Mouse (Mus musculus) gastrocnemius, adult 2 months (tissue): ENCODE measurements around the gene Vamp2. TPM values are rescaled to one million over a fixed set of nuclear protein-coding genes. Genes with fewer than 3 reads are reported as not detected.

ENCODE experiments used
- DNase-seq: peaks from one replicate; pipeline ENCODE4 v3.0.0; 2022
- H3K27ac ChIP-seq: fragments of 200-600 bp; 2 replicates; pipeline ENCODE4 v1.8.1; 2022; ENCODE audit warnings: mild to moderate bottlenecking
- H3K4me3 ChIP-seq: fragments of 200-600 bp; 2 replicates; pipeline ENCODE4 v1.8.1; 2022; ENCODE audit warnings: mild to moderate bottlenecking, moderate library complexity
- CTCF ChIP-seq: fragments of 200-600 bp; IDR thresholded peaks from 2 replicates; pipeline ENCODE4 v1.8.1; 2022; ENCODE audit warnings: antibody characterized with exemption, mild to moderate bottlenecking, moderate library complexity
- intact Hi-C: fragments of 180-260 bp; cut with DNase I; formaldehyde crosslinking; loops from one replicate; pipeline ENCODE4 v1.15.1; 2025
- total RNA-seq, 2 experiments: library from RNA; stranded (reverse); gene quantifications; 2 replicates each; pipeline ENCODE4 v1.2.3; 2021

Gene Vamp2
- total RNA-seq, 2 experiments from 2014 or later, result 38.0 to 42.7 TPM

- no peak for TF ChIP-seq CTCF
- intact Hi-C loops, result no loop called here
- DNase-seq, result peak; percentile 97
- Histone ChIP-seq H3K4me3 (peak within 1 kb of the TSS; percentile 99), H3K27ac (peak within 1 kb of the TSS; percentile 97)
Observed at GRCm38 (mm10) chr11:69059357-69059974, 28.8 kb upstream of the Vamp2 start, which contains the start of gene Borcs6. Borcs6 (plus strand) TSS chr11:69059717.

- DNase-seq, result peak; percentile 76
- Histone ChIP-seq H3K27ac (peak overlapping the region; percentile 97), H3K4me3 (peak overlapping the region; percentile 99)
- intact Hi-C loops, result loop anchor here (10.0 kb wide), 2 partner anchors 185 to 355 kb away; partner anchors contain the start of gene Kdm6b
- TF ChIP-seq CTCF, result no peak
Observed at GRCm38 (mm10) chr11:69059975-69060411, 28.3 kb upstream of the Vamp2 start.

GRCm38 (mm10) chr11:69060448-69061254 is 27.6 kb upstream of the Vamp2 start:
- no peak for TF ChIP-seq CTCF
- Histone ChIP-seq H3K27ac (peak overlapping the region; percentile 97), H3K4me3 (peak overlapping the region; percentile 99)
- intact Hi-C loops, result loop anchor here (10.0 kb wide), 2 partner anchors 184 to 354 kb away; partner anchors contain the start of gene Kdm6b
- DNase-seq, result peak; percentile 56

GRCm38 (mm10) chr11:69061255-69061912 is 26.9 kb upstream of the Vamp2 start:
- Histone ChIP-seq H3K27ac (peak overlapping the region; percentile 97), H3K4me3 (peak overlapping the region; percentile 99)
- TF ChIP-seq CTCF, result no peak
- intact Hi-C loops, result loop anchor here (10.0 kb wide), 2 partner anchors 183 to 353 kb away; partner anchors contain the start of gene Kdm6b
- DNase-seq, result no peak

- intact Hi-C loops, result loop anchor here (1.0 to 10.0 kb wide), 4 partner anchors 25 to 353 kb away; partner anchors contain the start of gene Kdm6b
- H3K27ac ChIP-seq, result peak overlapping the region; percentile 92
- peak overlapping the region; percentile 99 for H3K4me3 ChIP-seq
- DNase-seq, result peak; percentile 74
- no peak for TF ChIP-seq CTCF
Observed at GRCm38 (mm10) chr11:69062194-69062760, 26.0 kb upstream of the Vamp2 start.

- Histone ChIP-seq H3K27ac (peak overlapping the region; percentile 92), H3K4me3 (peak overlapping the region; percentile 99)
- intact Hi-C loops, result loop anchor here (1.0 to 10.0 kb wide), 5 partner anchors 21 to 352 kb away; partner anchors contain the start of gene Kdm6b
- DNase-seq, result peak; percentile 93
- no peak for TF ChIP-seq CTCF
Observed at GRCm38 (mm10) chr11:69062761-69063224, 25.5 kb upstream of the Vamp2 start.

- no peak for TF ChIP-seq CTCF
- intact Hi-C loops, result loop anchor here (1.0 to 10.0 kb wide), 3 partner anchors 22 to 351 kb away; partner anchors contain the start of gene Kdm6b
- Histone ChIP-seq H3K4me3 (peak overlapping the region; percentile 99), H3K27ac (peak overlapping the region; percentile 92)
- DNase-seq, result peak; percentile 85
Observed at GRCm38 (mm10) chr11:69063413-69064201, 24.7 kb upstream of the Vamp2 start.

- Histone ChIP-seq H3K27ac (peak overlapping the region; percentile 92), H3K4me3 (peak overlapping the region; percentile 99)
- no peak for TF ChIP-seq CTCF
- DNase-seq, result no peak
- intact Hi-C loops, result loop anchor here (10.0 kb wide), 2 partner anchors 180 to 350 kb away; partner anchors contain the start of gene Kdm6b
Observed at GRCm38 (mm10) chr11:69064259-69065133, 23.8 kb upstream of the Vamp2 start.

- TF ChIP-seq CTCF, result no peak
- intact Hi-C loops, result loop anchor here (10.0 kb wide), 2 partner anchors 179 to 349 kb away; partner anchors contain the start of gene Kdm6b
- Histone ChIP-seq H3K27ac (peak overlapping the region; percentile 84; the same call in 1 of the 2 replicates), H3K4me3 (no peak overlapping the region)
- DNase-seq, result no peak
Observed at GRCm38 (mm10) chr11:69065394-69065925, 22.8 kb upstream of the Vamp2 start.
